Mouse (Mus musculus) olfactory bulb, adult 2 months (tissue): ENCODE data around the gene Arl6ip5. TPM values are rescaled to one million over a fixed set of nuclear protein-coding genes. Genes with fewer than 3 reads are reported as not detected.

Experiments used
- H3K27ac ChIP-seq: fragments of 200-500 bp; 2 replicates; pipeline ENCODE4 v1.5.1; 2012; ENCODE audit warnings: low read depth, low read length; ENCODE audit not compliant: insufficient read depth
- H3K4me1 ChIP-seq: fragments of 200-500 bp; 2 replicates; pipeline ENCODE4 v1.6.1; 2012; ENCODE audit warnings: low read length; ENCODE audit not compliant: control insufficient read depth, insufficient read depth
- H3K4me3 ChIP-seq: fragments of 200-500 bp; 2 replicates; pipeline ENCODE4 v1.5.1; 2012; ENCODE audit warnings: mild to moderate bottlenecking, low read depth, low read length, moderate library complexity; ENCODE audit not compliant: insufficient read depth
- CTCF ChIP-seq: fragments of 200-500 bp; IDR thresholded peaks from 2 replicates; pipeline ENCODE4 v1.5.1; 2012; ENCODE audit warnings: low read depth, mild to moderate bottlenecking, low read length, moderate library complexity; ENCODE audit not compliant: insufficient read depth
- POLR2A ChIP-seq: fragments of 200-500 bp; IDR thresholded peaks from 2 replicates; pipeline ENCODE4 v1.6.1; 2012; ENCODE audit warnings: mild to moderate bottlenecking, low read depth, low read length, moderate library complexity; ENCODE audit not compliant: insufficient read depth
- WGBS: fragments of 180-500 bp; shearing (Covaris S2); methylation state at CpG from one replicate; pipeline ENCODE4 v1.1.7; 2018; 5-methylcytosine and 5-hydroxymethylcytosine counted together
- polyA plus RNA-seq: library from polyadenylated mRNA; stranded (reverse); fragments of >200 nt; gene quantifications from 2 replicates; pipeline ENCODE4 v1.2.4, GENCODE M21; 2012; ENCODE audit warnings: low replicate concordance; ENCODE audit not compliant: missing spikeins, insufficient read depth, insufficient read length

Gene Arl6ip5
- polyA plus RNA-seq, 1 experiment: not detected

DNA sequence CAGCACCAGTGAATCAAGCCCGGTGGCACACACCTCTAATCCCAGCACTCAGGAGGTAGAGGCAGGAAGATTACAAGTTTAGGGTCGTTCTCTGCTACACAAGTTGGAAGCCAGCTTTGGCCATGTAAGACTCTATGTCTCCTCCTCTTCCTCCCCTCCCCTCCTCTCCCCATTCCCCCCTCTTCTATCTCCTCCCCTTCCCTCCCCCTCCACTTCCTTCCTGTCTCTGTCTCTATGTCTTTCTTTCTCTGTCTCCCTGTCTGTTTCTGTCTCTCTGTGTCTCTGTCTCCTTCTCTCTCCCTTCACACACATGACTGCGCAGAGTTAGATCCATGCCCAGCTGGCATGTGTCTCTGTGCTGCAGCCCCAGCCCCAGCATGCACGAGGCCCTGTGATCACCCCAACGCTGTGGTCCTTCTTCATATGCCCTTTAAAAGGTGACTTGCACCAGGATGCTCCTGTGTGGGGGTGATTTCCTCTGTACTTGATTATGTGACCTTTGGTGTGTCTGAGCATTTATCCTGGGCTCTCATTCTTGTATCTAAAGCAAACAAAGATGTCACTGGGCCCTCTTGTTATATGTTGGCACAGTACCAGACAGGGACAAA lies 66.5 kb downstream of the Arl6ip5 start:
- WGBS: 68% methylated on average over 5 of the region's 5 CpGs

DNA sequence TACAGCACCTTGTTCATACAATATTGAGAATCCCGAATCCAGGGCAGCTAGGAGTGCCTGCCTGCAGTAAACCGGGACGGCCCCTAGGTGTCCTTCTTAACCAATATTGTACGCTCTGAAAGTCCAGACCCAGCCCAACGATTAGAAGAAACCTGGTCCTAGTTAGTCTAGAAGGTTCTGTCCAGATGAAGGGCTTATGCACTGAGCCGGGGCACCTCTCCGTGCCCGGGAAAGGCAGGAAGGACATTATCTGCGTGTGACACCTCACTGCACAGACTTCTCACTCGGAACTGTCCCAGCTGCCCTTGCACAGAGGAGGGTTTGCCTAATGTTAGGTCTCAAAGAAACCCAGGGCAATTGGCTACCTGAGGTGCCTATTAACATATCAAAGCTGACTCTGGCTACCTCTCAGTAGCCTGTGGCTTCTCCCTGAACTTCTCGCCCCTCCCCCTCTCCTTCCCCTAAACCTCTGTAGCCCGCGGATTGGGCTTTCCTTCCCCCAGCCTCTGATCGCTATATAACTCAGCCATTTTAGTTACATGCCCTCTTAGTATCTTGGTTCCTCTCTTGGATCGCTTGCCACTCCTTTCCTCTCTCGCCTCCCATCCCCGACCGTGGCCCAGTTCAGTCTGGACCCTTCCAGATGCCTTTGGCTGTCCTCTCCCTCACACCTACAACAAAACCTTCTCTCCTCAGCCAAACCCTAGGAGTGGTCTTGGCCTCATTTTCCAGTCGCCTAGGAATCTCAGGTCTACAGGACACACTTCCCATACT lies 67.7 kb downstream of the Arl6ip5 start:
- H3K27ac ChIP-seq: no peak overlapping the region
- WGBS: 9% methylated on average over 19 of the region's 19 CpGs
- peaks cover 6% of the 10 kb centered on the region for H3K4me1 ChIP-seq
- TF ChIP-seq CTCF (peak; percentile 55; the same call in 1 of the 2 replicates), POLR2A (no peak)
- peak overlapping the region; percentile 34 for H3K4me3 ChIP-seq

More for the DNA sequence above, 66.5 kb downstream of the Arl6ip5 start:
- Histone ChIP-seq H3K27ac (no peak overlapping the region), H3K4me3 (no peak overlapping the region), H3K4me1 (peaks cover 6% of the 10 kb centered on the region)
- TF ChIP-seq POLR2A: no peak
- TF ChIP-seq CTCF: no peak

DNA sequence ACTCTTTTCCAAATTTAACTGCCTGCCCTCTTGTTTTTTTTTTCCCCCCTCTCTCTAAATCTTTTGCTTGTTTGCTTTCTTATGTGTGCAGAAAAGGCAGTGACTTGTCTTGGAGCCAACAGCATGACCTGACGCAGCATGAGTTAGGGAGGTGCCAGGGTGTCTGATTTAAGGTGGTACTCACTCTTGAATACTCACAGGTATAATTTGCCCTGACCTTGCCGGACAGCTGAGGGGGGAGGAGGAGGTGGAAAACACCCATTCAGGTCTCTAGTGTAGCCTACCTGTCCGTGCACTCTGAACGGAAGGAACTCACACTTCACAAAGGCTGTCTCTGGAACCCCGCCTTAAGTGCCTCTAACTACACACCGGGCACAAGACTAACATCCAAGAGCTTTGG lies 68.4 kb downstream of the Arl6ip5 start:
- TF ChIP-seq POLR2A: no peak
- Histone ChIP-seq H3K4me3 (no peak overlapping the region), H3K4me1 (peaks cover 6% of the 10 kb centered on the region), H3K27ac (no peak overlapping the region)
- WGBS: 75% methylated on average over 6 of the region's 6 CpGs

Other genes starting within 250 kb of the Arl6ip5 start
- not detected in 2 replicates for gene Fam19a4, start 150.3 kb upstream of the Arl6ip5 start, polyA plus RNA-seq
- gene Eogt, start 61.5 kb upstream of the Arl6ip5 start, polyA plus RNA-seq: not detected in 2 replicates
- not detected in 2 replicates for gene Tmf1, start 31.6 kb upstream of the Arl6ip5 start, polyA plus RNA-seq
- gene Uba3, start 5.0 kb upstream of the Arl6ip5 start, polyA plus RNA-seq: not detected in 2 replicates
- gene Lmod3, start 42.1 kb downstream of the Arl6ip5 start, polyA plus RNA-seq: not detected in 2 replicates